Mouse (Mus musculus) heart, embryonic 10.5 days (tissue): ENCODE measurements at regions not wholly inside any gene's neighbourhood (a gene's known extent, or its start where the extent isn't known, plus 50 kb on each side); places are given as distances from the start of the nearest gene placed in this dataset.
"Not testable (repeated sequence)": the region's sequence is repeated elsewhere in the genome, so short reads cannot be mapped to it uniquely, and the experiment has no call there.

ENCODE experiments used
- DNase-seq: peaks from one replicate; pipeline ENCODE4 v3.0.0-alpha.2; 2017; ENCODE audit warnings: low spot score
- H3K27ac ChIP-seq: fragments of 300-500 bp; sonication (generic); 2 replicates; pipeline ENCODE4 v1.5.1; 2016; ENCODE audit warnings: mild to moderate bottlenecking
- H3K27me3 ChIP-seq: fragments of 300-500 bp; sonication (generic); 2 replicates; pipeline ENCODE4 v1.6.1; 2016; ENCODE audit warnings: mild to moderate bottlenecking; ENCODE audit not compliant: poor library complexity, insufficient read depth, severe bottlenecking
- H3K36me3 ChIP-seq: fragments of 300-500 bp; sonication (generic); 2 replicates; pipeline ENCODE4 v1.6.1; 2016; ENCODE audit warnings: mild to moderate bottlenecking, moderate library complexity
- H3K4me1 ChIP-seq: fragments of 300-500 bp; sonication (generic); 2 replicates; pipeline ENCODE4 v1.6.1; 2016; ENCODE audit warnings: mild to moderate bottlenecking
- H3K4me3 ChIP-seq: fragments of 300-500 bp; sonication (generic); 2 replicates; pipeline ENCODE4 v1.5.1; 2016; ENCODE audit warnings: mild to moderate bottlenecking, moderate library complexity
- H3K9me3 ChIP-seq: fragments of 300-500 bp; sonication (generic); 2 replicates; pipeline ENCODE4 v1.6.1; 2016; ENCODE audit warnings: mild to moderate bottlenecking, moderate library complexity
- WGBS: fragments of 180-500 bp; shearing (Covaris S2); methylation state at CpG from one replicate; pipeline ENCODE4 v1.1.7; 2016; 5-methylcytosine and 5-hydroxymethylcytosine counted together

DNA sequence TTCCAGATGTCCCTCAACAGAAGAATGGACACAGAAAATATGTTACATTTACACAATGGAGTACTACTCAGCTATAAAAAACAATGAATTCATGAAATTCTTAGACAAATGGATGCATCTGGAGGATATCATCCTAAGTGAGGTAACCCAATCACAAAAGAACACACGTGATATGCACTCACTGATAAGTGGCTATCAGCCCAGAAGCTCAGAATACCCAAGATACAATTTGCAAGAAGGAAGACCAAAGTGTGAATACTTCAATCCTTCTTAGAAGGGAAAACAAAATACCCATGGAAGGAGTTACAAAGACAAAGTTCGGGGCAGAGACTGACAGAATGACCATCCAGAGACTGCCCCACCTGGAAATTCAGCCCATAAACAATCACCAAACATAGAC, 219.9 kb upstream of the Tusc1 start:
- DNase-seq, H3K27ac ChIP-seq, H3K9me3 ChIP-seq, H3K4me1 ChIP-seq, H3K36me3 ChIP-seq, H3K4me3 ChIP-seq, H3K27me3 ChIP-seq: not testable (repeated sequence)
- WGBS = 67% methylated on average over 2 of the region's 2 CpGs

DNA sequence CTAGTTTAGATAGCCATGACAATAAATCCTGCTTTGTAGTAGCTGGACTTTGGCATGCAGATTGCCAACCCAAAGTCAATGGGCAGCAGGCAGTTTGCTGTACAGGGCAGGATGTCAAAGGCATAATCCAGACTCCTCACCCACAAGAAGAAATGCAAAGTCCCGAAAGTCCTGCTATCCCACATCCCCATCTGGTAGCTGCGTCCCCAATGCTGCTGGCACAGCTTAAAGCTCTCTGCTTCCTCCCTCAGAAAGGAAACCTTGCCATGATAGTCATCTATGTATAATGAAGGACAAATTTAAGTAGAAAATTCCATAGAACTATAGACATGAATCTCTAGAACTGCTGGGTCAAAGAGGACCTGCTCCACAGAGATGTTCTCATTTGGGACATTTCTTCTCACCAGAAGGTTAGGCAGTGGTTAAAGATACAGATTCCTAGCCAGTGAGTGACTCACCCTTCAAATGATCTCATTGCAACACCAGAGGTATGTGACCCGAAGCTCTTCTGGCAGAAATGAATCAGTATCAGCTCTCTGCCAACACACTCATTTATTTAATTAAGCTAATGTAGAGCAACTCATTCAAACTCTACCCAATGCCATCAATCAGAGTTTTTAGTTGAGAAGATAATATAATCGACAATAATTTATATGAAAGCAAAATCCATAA, 217.3 kb upstream of the Tusc1 start:
- H3K9me3 ChIP-seq = no peaks in the 10 kb centered on the region
- H3K4me3 ChIP-seq = no peak overlapping the region
- no peaks in the 10 kb centered on the region for H3K4me1 ChIP-seq
- H3K27ac ChIP-seq = no peak overlapping the region
- no peaks in the 10 kb centered on the region for H3K36me3 ChIP-seq
- H3K27me3 ChIP-seq = no peaks in the 10 kb centered on the region
- WGBS = 74% methylated on average over 4 of the region's 4 CpGs
- no peak for DNase-seq

DNA sequence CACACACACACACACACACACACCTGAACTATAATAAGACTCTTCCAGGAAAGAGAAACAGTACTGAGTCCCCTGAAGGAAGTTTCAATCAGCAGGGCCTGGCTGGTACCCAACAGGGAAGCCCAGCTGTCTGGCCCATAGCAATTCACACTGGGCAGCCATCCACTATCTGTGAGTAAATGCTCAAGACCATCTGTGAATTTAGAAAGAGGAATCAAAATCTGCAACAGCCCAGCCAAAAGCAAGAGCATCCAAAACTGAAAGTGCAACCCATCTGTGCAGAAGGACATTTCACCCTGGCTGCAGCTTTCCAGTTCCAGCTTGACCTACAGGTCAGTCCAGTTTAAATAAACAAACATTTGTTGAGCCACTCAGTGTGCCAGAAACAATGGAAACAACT, 215.8 kb upstream of the Tusc1 start:
- H3K27me3 ChIP-seq = no peaks in the 10 kb centered on the region
- DNase-seq = no peak

DNA sequence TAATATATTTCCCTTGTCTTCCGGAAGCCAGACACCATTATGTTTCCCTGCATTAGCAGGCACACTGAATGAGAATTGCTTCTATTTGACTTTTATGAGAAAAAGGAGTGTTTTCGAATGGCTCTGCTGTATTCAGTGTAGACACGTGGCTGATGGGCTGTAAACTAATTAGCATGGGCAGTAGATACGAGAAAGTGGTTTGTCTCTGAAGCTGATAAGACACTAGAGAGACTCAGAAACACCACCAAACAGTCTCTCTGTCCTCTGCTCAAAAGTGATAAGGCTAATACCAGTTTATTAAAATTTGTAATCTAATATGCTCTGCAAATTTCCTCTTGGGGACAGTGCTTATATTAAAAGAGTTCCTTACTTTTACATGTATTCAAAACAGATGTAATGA, 205.3 kb upstream of the Tusc1 start:
- H3K4me1 ChIP-seq = no peaks in the 10 kb centered on the region
- H3K4me3 ChIP-seq = no peak overlapping the region
- 60% methylated on average over 4 of the region's 4 CpGs for WGBS
- no peaks in the 10 kb centered on the region for H3K27me3 ChIP-seq
- H3K27ac ChIP-seq = no peak overlapping the region
- no peak for DNase-seq
- H3K36me3 ChIP-seq = no peaks in the 10 kb centered on the region
- no peaks in the 10 kb centered on the region for H3K9me3 ChIP-seq

More for the DNA sequence above, 215.8 kb upstream of the Tusc1 start:
- Histone ChIP-seq H3K4me1 (no peaks in the 10 kb centered on the region), H3K4me3 (no peak overlapping the region), H3K9me3 (no peaks in the 10 kb centered on the region), H3K27ac (no peak overlapping the region), H3K36me3 (no peaks in the 10 kb centered on the region)

DNA sequence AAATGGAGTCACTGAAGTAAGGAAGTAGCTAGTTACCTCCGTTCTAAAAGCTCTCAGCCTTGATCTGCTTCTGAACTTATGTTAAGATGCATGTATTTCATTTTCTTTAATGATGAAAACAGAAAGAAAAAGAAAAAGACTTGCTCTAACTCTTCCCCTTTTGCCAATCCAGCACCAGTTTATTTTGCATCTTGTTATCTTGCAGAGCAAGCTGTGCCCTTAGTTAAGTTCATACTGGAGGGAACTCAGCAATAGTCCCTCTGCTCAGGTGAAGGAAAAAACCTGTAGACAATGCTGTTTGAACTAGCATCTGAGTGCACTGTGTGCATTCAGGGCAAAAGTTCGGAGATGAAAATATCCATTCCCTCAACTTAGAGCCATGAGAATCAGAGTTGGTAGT, 192.1 kb upstream of the Tusc1 start:
- H3K4me1 ChIP-seq = no peaks in the 10 kb centered on the region
- no peaks in the 10 kb centered on the region for H3K9me3 ChIP-seq
- H3K4me3 ChIP-seq = no peak overlapping the region
- H3K27me3 ChIP-seq = no peaks in the 10 kb centered on the region
- no peak overlapping the region for H3K27ac ChIP-seq
- DNase-seq = no peak
- 62% methylated on average over 2 of the region's 2 CpGs for WGBS
- H3K36me3 ChIP-seq = no peaks in the 10 kb centered on the region

DNA sequence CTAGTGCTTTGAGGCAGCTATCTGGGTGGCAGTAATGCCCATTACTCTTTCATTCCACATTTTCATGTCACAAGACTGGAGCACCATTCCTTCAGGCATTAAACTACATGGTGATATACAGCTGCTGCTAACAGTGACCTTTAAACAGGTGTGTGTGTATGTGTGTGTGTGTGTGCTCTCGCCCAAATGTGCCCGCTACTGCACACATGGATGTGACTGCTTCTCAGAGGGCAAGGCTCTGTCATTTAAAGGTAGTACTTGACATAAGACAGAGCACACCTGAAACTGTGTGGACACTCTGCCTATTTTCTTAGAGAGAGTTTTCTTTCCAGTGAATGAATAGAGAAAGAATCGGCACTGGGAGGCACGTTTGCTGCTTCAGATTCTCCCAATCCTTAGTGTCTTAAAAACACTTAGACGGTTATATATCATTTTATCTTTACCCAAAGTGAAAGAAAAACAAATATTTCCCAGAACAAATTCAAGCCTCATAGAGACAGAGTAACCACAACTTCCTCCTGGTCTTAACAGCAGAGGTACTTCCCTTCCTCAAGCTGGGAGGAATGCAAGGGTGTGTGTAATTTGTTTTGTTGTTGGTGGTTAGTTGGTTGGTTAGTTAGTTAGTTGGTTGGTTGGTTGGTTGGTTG, 185.3 kb upstream of the Tusc1 start:
- Histone ChIP-seq H3K36me3 (no peaks in the 10 kb centered on the region), H3K27ac (no peak overlapping the region), H3K27me3 (no peaks in the 10 kb centered on the region), H3K4me3 (no peak overlapping the region), H3K9me3 (no peaks in the 10 kb centered on the region), H3K4me1 (no peaks in the 10 kb centered on the region)
- DNase-seq = no peak
- 78% methylated on average over 5 of the region's 5 CpGs for WGBS

DNA sequence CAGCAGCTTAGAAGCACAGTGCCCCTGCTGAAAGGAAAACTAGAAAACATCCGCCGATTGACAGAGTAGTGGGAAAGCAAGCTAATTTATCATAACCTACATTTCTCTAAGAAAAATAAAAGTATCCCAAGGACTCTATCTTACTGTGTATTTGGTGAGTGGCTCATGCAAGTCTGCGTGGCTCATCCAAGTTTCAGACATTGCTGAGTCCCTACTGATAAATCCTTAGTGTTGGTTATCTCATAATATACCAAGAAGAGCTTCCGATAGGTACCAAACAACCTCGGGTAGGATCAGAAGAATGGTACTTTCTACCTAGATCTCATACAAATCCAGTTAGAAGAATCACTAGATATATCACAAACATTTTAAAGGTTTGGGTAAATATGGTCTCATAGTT, 183.6 kb upstream of the Tusc1 start:
- Histone ChIP-seq H3K4me1 (no peaks in the 10 kb centered on the region), H3K4me3 (no peak overlapping the region), H3K9me3 (no peaks in the 10 kb centered on the region), H3K36me3 (no peaks in the 10 kb centered on the region), H3K27ac (no peak overlapping the region), H3K27me3 (no peaks in the 10 kb centered on the region)
- no peak for DNase-seq
- 86% methylated on average over 5 of the region's 5 CpGs for WGBS

DNA sequence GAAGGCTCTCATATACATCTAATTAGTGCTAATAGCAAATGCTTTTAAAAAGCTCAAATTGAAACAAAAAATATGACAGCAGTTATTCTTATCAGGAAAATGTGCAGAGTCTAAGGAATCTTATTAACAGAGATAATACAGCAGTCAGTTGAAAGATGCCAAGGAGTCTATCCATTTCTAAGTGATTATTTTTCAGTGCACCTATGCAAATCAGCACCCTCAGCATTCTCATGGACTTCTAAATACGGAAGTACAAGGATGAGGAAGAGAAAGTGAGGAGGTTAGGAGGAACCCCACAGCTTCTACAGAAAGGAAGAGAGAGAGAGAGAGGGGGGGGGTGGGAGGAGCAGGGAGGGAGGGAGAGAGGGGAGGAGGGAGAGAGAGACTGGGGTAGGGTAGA, 175.5 kb upstream of the Tusc1 start:
- WGBS = 27% methylated on average over 1 of the region's 1 CpGs
- DNase-seq = no peak
- no peaks in the 10 kb centered on the region for H3K27me3 ChIP-seq
- H3K27ac ChIP-seq = no peak overlapping the region
- no peaks in the 10 kb centered on the region for H3K9me3 ChIP-seq
- no peak overlapping the region for H3K4me3 ChIP-seq
- no peaks in the 10 kb centered on the region for H3K4me1 ChIP-seq
- no peaks in the 10 kb centered on the region for H3K36me3 ChIP-seq

DNA sequence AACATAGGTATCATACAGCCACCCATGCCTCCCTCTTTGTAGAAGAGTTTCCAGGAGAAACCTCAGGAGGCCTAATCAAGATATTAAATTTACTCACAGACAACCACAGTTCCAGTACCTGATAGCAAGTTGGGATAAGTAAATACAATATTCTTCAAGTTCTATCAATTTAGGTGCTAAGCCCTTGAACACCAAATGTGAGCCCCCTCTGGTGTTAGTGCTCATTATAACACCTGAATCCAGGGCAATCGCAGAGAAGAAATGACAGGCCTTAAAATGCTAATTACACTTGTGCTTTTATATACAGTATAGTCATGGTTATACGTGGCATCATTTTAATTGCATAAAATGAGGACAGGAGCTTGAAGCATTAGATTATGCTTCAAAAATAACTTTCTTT, 161.6 kb upstream of the Tusc1 start:
- H3K27ac ChIP-seq = no peak overlapping the region
- H3K27me3 ChIP-seq = no peaks in the 10 kb centered on the region
- no peaks in the 10 kb centered on the region for H3K4me1 ChIP-seq
- no peaks in the 10 kb centered on the region for H3K9me3 ChIP-seq
- no peak for DNase-seq
- WGBS = 62% methylated on average over 2 of the region's 2 CpGs
- H3K36me3 ChIP-seq = no peaks in the 10 kb centered on the region
- H3K4me3 ChIP-seq = no peak overlapping the region

DNA sequence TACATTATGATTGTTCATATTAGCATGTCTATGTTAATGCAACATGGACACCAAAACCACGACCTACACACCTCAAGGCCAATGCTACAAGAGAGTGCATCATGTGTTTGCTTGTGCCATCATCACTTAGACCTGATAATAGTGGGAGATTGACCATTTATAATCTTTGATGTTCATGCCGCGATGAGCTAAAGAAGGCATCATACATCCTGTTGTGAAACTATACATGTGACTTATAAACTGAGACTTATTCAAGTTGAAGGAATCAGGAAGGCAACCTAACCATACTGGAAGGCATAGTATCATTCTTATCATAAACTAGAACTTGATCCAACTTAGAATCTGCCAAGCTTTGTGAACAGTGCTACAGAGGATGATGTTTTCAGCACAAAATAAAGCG, 159.0 kb upstream of the Tusc1 start:
- WGBS = 87% methylated on average over 4 of the region's 4 CpGs

DNA sequence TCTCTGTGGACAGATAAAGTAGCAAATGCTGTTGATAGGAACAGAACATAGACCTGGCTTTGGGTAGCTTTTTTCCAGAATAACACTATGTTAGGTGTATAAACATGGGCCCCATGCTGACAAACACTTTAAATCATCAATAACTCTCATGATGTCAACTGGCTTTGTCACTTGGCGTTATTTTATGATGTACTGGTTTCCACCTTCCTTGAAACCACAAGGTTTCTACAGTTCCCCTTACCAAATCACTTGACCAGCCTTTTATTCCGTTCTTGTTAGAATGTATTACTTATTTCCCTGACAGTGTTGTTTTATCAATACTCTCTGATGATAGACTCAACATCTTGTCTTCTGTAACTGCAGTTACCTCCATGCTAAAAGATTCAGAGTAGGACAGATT, 158.6 kb upstream of the Tusc1 start:
- no peaks in the 10 kb centered on the region for H3K27me3 ChIP-seq
- no peak overlapping the region for H3K4me3 ChIP-seq
- 78% methylated on average over 2 of the region's 2 CpGs for WGBS
- H3K9me3 ChIP-seq = no peaks in the 10 kb centered on the region
- no peaks in the 10 kb centered on the region for H3K4me1 ChIP-seq
- no peaks in the 10 kb centered on the region for H3K36me3 ChIP-seq
- no peak overlapping the region for H3K27ac ChIP-seq
- DNase-seq = no peak

More for the DNA sequence above, 159.0 kb upstream of the Tusc1 start:
- no peaks in the 10 kb centered on the region for H3K4me1 ChIP-seq
- no peak for DNase-seq
- no peaks in the 10 kb centered on the region for H3K9me3 ChIP-seq
- no peak overlapping the region for H3K27ac ChIP-seq
- no peaks in the 10 kb centered on the region for H3K36me3 ChIP-seq
- no peaks in the 10 kb centered on the region for H3K27me3 ChIP-seq
- no peak overlapping the region for H3K4me3 ChIP-seq

DNA sequence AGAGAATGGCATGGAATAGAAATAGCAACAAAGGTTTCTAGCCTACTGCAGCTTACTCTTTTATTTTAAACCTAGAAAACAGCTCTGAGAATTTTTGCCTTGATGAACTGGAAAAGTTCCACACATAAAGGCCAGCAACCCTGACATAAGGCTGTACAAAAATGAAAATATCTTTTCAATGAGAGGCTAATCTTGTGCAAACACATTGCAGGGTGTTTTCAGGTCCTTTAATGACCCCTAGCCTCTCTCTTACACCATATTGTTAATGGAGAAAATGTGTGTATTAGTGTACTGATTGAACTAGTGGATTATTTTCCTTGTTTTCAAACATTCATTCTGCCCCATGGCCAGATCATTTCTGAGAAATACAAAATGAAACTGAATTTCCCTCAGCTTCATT, 158.0 kb upstream of the Tusc1 start:
- no peak for DNase-seq
- no peaks in the 10 kb centered on the region for H3K27me3 ChIP-seq
- H3K4me1 ChIP-seq = no peaks in the 10 kb centered on the region
- H3K4me3 ChIP-seq = no peak overlapping the region
- no peak overlapping the region for H3K27ac ChIP-seq
- no peaks in the 10 kb centered on the region for H3K9me3 ChIP-seq
- no peaks in the 10 kb centered on the region for H3K36me3 ChIP-seq

DNA sequence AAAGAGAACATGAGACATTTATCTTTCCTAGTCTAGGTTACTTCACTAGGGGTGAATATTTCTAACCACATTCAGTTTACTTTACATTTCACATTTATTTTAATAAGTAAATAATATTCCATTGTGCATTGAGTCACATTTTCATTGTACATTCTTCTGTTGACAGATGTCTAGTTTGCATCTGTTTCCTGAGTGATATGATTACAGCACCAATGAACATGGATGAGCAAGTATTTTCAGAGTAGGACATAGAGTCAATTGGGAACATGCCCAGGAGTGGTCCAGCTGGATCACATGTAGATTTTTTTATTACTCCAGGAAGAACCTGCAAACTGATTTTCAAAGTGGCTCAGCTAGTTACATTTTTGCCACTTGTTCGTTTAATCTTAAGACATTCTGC, 153.3 kb upstream of the Tusc1 start:
- Histone ChIP-seq H3K9me3 (no peaks in the 10 kb centered on the region), H3K27me3 (no peaks in the 10 kb centered on the region), H3K36me3 (no peaks in the 10 kb centered on the region), H3K4me3 (no peak overlapping the region), H3K27ac (no peak overlapping the region), H3K4me1 (no peaks in the 10 kb centered on the region)
- DNase-seq = no peak
- 76% methylated on average over 1 of the region's 1 CpGs for whole genome bisulfite sequencing

DNA sequence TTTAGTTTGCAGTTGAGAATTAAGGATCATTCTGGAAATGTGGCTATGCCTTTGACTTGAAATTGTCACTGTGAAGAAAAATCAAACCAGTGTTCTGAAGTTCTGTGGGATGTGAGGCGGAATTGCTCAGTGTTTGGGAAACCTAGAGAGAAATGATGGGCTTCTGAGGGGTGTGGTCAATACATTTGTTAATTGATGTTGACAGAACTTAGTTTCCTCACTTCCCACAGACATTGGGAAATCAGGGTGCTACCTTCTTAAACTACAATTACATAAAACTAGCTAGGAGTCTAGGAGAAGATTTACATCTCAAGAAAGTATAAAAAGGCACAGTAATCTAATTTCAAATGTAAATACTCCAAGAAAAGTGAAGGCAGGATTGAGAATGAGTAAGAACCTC, 151.1 kb upstream of the Tusc1 start:
- no peak overlapping the region for H3K27ac ChIP-seq
- no peaks in the 10 kb centered on the region for H3K4me1 ChIP-seq
- 87% methylated on average over 1 of the region's 1 CpGs for WGBS
- no peaks in the 10 kb centered on the region for H3K9me3 ChIP-seq
- no peak overlapping the region for H3K4me3 ChIP-seq
- no peak for DNase-seq
- H3K27me3 ChIP-seq = no peaks in the 10 kb centered on the region
- H3K36me3 ChIP-seq = no peaks in the 10 kb centered on the region
